Mouse (Mus musculus): ENCODE data around the gene Auh. TPM values are rescaled to one million over a fixed set of nuclear protein-coding genes. Genes with fewer than 3 reads are reported as not detected.

Gene Auh
- total and polyA plus RNA-seq, 3 experiments: 14.7 to 19.5 TPM; not detected in 1

- H3K36me3 ChIP-seq (ENCODE audit: control insufficient read depth in 1 of 2, insufficient read depth in 2 of 2, low read length in 2 of 2): peaks cover 0 to 19% of the 10 kb centered on the region in 2 experiments; a peak in 2 of 4 replicates
- no peak for DNase-seq (ENCODE audit: low read depth, low spot score)
- no peak overlapping the region for H3K27ac ChIP-seq (ENCODE audit: control insufficient read depth, low read depth, low read length)
Measured at GRCm38 (mm10) chr13:52879291-52879690, 50.2 kb downstream of the Auh start.

GRCm38 (mm10) chr13:52878823-52879222 lies 50.7 kb downstream of the Auh start:
- no peaks in the 10 kb centered on the region for H3K79me2 ChIP-seq (ENCODE audit: control insufficient read depth, insufficient read depth, low read length, poor library complexity)
- no peak for DNase-seq (ENCODE audit: low read depth, low spot score)
- H3K27ac ChIP-seq (ENCODE audit: control insufficient read depth, low read depth, low read length): no peak overlapping the region
- no peak for TF ChIP-seq USF1 (IDR thresholded peaks at IDR 0.05; ENCODE audit: low read depth, low read length)
- no peak for TF ChIP-seq HCFC1 (IDR thresholded peaks at IDR 0.05; ENCODE audit: low read depth, low read length)
- no peak for TF ChIP-seq CTCF (IDR thresholded peaks at IDR 0.05 in 2 of 3, conservative IDR thresholded peaks at IDR 0.05 in 1 of 3; ENCODE audit: control insufficient read depth in 1 of 3, insufficient read depth in 1 of 3, low read depth in 2 of 3, low read length in 3 of 3, poor library complexity in 1 of 3, severe bottlenecking in 1 of 3)
- TF ChIP-seq RAD21 (IDR thresholded peaks at IDR 0.05; ENCODE audit: low read depth, low read length): no peak
- TF ChIP-seq GABPA (IDR thresholded peaks at IDR 0.05; ENCODE audit: low read depth, low read length): no peak
- TF ChIP-seq BHLHE40 (IDR thresholded peaks at IDR 0.05; ENCODE audit: borderline replicate concordance, low read depth, low read length): no peak
- TF ChIP-seq TAL1 (IDR thresholded peaks at IDR 0.05; ENCODE audit: low read length): no peak
- TF ChIP-seq POLR2AphosphoS2 (IDR thresholded peaks at IDR 0.05; ENCODE audit: low read length): no peak
- no peak for TF ChIP-seq SIN3A (IDR thresholded peaks at IDR 0.05; ENCODE audit: low read length)
- TF ChIP-seq ZNF384 (IDR thresholded peaks at IDR 0.05; ENCODE audit: low read depth, low read length): no peak
- no peak for TF ChIP-seq MYC (IDR thresholded peaks at IDR 0.05; ENCODE audit: low read depth, low read length)
- no peak for TF ChIP-seq KAT2A (conservative IDR thresholded peaks at IDR 0.05; ENCODE audit: low read depth, low read length)
- TF ChIP-seq MXI1 (IDR thresholded peaks at IDR 0.05; ENCODE audit: low read depth, low read length): no peak
- TF ChIP-seq POLR2A (IDR thresholded peaks at IDR 0.05; ENCODE audit: control insufficient read depth in 1 of 2, insufficient read depth in 1 of 2, low read depth in 1 of 2, low read length in 2 of 2, poor library complexity in 1 of 2): no peak
- TF ChIP-seq CHD2 (IDR thresholded peaks at IDR 0.05; ENCODE audit: low read length): no peak
- no peak for TF ChIP-seq MEF2A (IDR thresholded peaks at IDR 0.05; ENCODE audit: extremely low read depth, insufficient replicate concordance, low read depth, low read length, poor library complexity, severe bottlenecking)
- TF ChIP-seq ETS1 (IDR thresholded peaks at IDR 0.05; ENCODE audit: low read depth, low read length): no peak
- no peak for TF ChIP-seq ZC3H11A (IDR thresholded peaks at IDR 0.05; ENCODE audit: low read depth, low read length)
- no peak for TF ChIP-seq RCOR1 (IDR thresholded peaks at IDR 0.05; ENCODE audit: low read depth, low read length)
- peaks cover 0 to 22% of the 10 kb centered on the region in 2 experiments; a peak in 2 of 4 replicates for H3K36me3 ChIP-seq (ENCODE audit: control insufficient read depth in 1 of 2, insufficient read depth in 2 of 2, low read length in 2 of 2)
- H3K27me3 ChIP-seq (ENCODE audit: control insufficient read depth in 1 of 2, insufficient read depth in 2 of 2, low read length in 2 of 2): no peaks in the 10 kb centered on the region
- no peak overlapping the region for H3K4me3 ChIP-seq (ENCODE audit: control insufficient read depth in 1 of 2, insufficient read depth in 1 of 2, low read depth in 2 of 2, low read length in 2 of 2)
- H3K4me1 ChIP-seq (ENCODE audit: control insufficient read depth in 1 of 2, insufficient read depth in 2 of 2, low read length in 2 of 2): peaks cover 4 to 21% of the 10 kb centered on the region in 2 experiments; a peak in 3 of 4 replicates
- H3K9ac ChIP-seq (ENCODE audit: control insufficient read depth, low read depth, low read length, poor library complexity, severe bottlenecking): no peak overlapping the region
- H3K9me3 ChIP-seq (replicated peaks; ENCODE audit: insufficient read depth, low read length): no peaks in the 10 kb centered on the region

More at GRCm38 (mm10) chr13:52879291-52879690, 50.2 kb downstream of the Auh start:
- Histone ChIP-seq H3K9ac (ENCODE audit: control insufficient read depth, low read depth, low read length, poor library complexity, severe bottlenecking) (no peak overlapping the region), H3K27me3 (ENCODE audit: control insufficient read depth in 1 of 2, insufficient read depth in 2 of 2, low read length in 2 of 2) (no peaks in the 10 kb centered on the region), H3K4me1 (ENCODE audit: control insufficient read depth in 1 of 2, insufficient read depth in 2 of 2, low read length in 2 of 2) (peaks cover 4 to 21% of the 10 kb centered on the region in 2 experiments; a peak in 3 of 4 replicates), H3K79me2 (ENCODE audit: control insufficient read depth, insufficient read depth, low read length, poor library complexity) (no peaks in the 10 kb centered on the region), H3K9me3 (replicated peaks; ENCODE audit: insufficient read depth, low read length) (no peaks in the 10 kb centered on the region), H3K4me3 (ENCODE audit: control insufficient read depth in 1 of 2, insufficient read depth in 1 of 2, low read depth in 2 of 2, low read length in 2 of 2) (no peak overlapping the region)
- TF ChIP-seq NELFE (IDR thresholded peaks at IDR 0.05; ENCODE audit: low read depth, low read length) (no peak), CHD2 (IDR thresholded peaks at IDR 0.05; ENCODE audit: low read length) (no peak), ZMIZ1 (IDR thresholded peaks at IDR 0.05; ENCODE audit: low read depth, low read length) (no peak), MYC (IDR thresholded peaks at IDR 0.05; ENCODE audit: low read depth, low read length) (no peak), POLR2A (IDR thresholded peaks at IDR 0.05; ENCODE audit: control insufficient read depth in 1 of 2, insufficient read depth in 1 of 2, low read depth in 1 of 2, low read length in 2 of 2, poor library complexity in 1 of 2) (no peak), ETS1 (IDR thresholded peaks at IDR 0.05; ENCODE audit: low read depth, low read length) (no peak), KAT2A (conservative IDR thresholded peaks at IDR 0.05; ENCODE audit: low read depth, low read length) (no peak), TAL1 (IDR thresholded peaks at IDR 0.05; ENCODE audit: low read length) (no peak), ELF1 (IDR thresholded peaks at IDR 0.05; ENCODE audit: low read depth, low read length) (no peak), TCF12 (IDR thresholded peaks at IDR 0.05; ENCODE audit: low read depth, low read length) (no peak), SMC3 (IDR thresholded peaks at IDR 0.05; ENCODE audit: low read depth, low read length) (no peak), POLR2AphosphoS5 (IDR thresholded peaks at IDR 0.05; ENCODE audit: borderline replicate concordance, low read depth, low read length) (no peak), USF2 (IDR thresholded peaks at IDR 0.05; ENCODE audit: borderline replicate concordance in 1 of 2, insufficient read depth in 1 of 2, low read depth in 1 of 2, low read length in 2 of 2) (no peak), EP300 (IDR thresholded peaks at IDR 0.05; ENCODE audit: low read depth in 1 of 2, low read length in 2 of 2) (no peak), USF1 (IDR thresholded peaks at IDR 0.05; ENCODE audit: low read depth, low read length) (no peak), MEF2A (IDR thresholded peaks at IDR 0.05; ENCODE audit: extremely low read depth, insufficient replicate concordance, low read depth, low read length, poor library complexity, severe bottlenecking) (no peak), POLR2AphosphoS2 (IDR thresholded peaks at IDR 0.05; ENCODE audit: low read length) (no peak), SIN3A (IDR thresholded peaks at IDR 0.05; ENCODE audit: low read length) (no peak), MAZ (IDR thresholded peaks at IDR 0.05; ENCODE audit: low read depth, low read length) (no peak)
